Mouse (Mus musculus) ES-E14 (cell line): ENCODE data around the gene Usp47.

Source experiments
- CHD2 ChIP-seq: IDR thresholded peaks from 2 replicates; pipeline ENCODE4 v1.6.1; 2014; ENCODE audit warnings: mild to moderate bottlenecking, low read depth, low read length, inconsistent platforms
- MAFK ChIP-seq: IDR thresholded peaks from 2 replicates; pipeline ENCODE4 v1.6.1; 2014; ENCODE audit warnings: mild to moderate bottlenecking, low read depth, low read length, inconsistent platforms; ENCODE audit not compliant: insufficient read depth

DNA sequence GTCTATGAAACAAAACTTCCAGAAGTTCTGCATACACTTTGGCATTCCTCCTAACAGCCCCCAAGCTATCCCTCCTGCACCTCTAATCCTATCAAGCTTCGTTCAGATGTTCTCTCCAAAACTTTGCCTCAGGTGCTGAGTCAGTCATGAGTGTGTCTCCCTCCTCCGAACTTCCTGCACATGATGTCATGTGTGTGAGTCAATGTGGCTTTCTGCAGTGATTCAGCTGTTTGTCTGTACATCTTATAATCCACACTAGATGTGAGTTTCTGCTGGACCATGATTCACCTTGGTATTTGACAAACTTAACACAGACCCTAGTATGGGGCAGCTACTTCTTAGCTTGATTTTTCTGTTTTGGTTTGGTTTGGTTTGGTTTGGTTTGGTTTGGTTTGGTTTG is 46.9 kb upstream of the Usp47 start:
- TF ChIP-seq CHD2: no peak
- no peak for TF ChIP-seq MAFK
